In the genomic region with DNA sequence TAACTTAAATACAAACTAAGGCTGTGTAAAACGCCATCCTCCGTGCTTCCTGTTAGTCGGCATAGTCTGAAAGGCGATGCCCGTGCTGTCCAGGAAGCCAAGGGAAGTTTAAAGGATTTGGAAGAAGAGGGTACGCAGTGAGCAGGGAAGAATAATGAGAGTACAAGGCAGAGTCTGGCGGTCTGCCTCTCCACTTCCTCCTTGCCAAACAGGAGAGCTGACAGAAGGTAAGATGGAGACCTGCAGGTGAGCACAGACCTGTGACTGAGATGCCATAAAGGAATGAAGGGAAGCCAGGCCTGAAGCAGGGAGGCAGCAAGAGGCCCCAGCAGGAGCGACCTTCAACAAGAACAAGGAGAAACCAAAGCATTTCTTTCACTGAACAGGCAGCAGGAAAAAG, we compare ENCODE assay signal across 22 mouse cellular contexts. TPM values are rescaled to one million over a fixed set of nuclear protein-coding genes. Genes with fewer than 3 reads are reported as not detected.
DNase-seq lines count a peak whose midpoint lies in the region; ATAC-seq and TF ChIP-seq lines count a peak whose summit lies in the region.
"Had no signal": no experiment of that assay in that cellular context is flagged by ENCODE, and none has a peak within 500 bp of the region (broad histone marks: within the 10 kb centered on the region; RNA-seq: fewer than 3 reads in every experiment).

No protein-coding gene starts in this region.

- no peak for ATAC-seq in cerebellum, adult (ENCODE audit: insufficient number of reproducible peaks, low FRiP score, low TSS enrichment)
- no peak for ATAC-seq in heart, embryonic 11.5 days (replicated peaks; ENCODE audit: insufficient number of reproducible peaks, low FRiP score, low TSS enrichment)
- ATAC-seq in heart, embryonic 15.5 days (replicated peaks; ENCODE audit: insufficient number of reproducible peaks, insufficient read depth, low FRiP score, low read depth), result no peak
- ATAC-seq: CD4-positive, CD25-positive, alpha-beta regulatory T cell, adult 4 months; forebrain, embryonic 15.5 days; intestine, embryonic 15.5 days had no signal

- peak; percentile 23 to 40 for DNase-seq in cerebellum, adult 2 months
- no peak for DNase-seq in cerebellum, postnatal 4 days (ENCODE audit: low spot score in 2 of 2)
- DNase-seq in cerebellum, postnatal 36 days, result peak; percentile 23 to 32
- no peak for DNase-seq in heart, adult 11 months
- no peak for DNase-seq in heart, adult 2 months
- DNase-seq: adrenal gland, adult 8-10 months; adrenal gland, postnatal 36 days; B cell, adult 2 months; cerebellum, adult 11-12 months; gastrocnemius, postnatal 10 days; kidney, adult 18-20 months; kidney, postnatal 10 days had no signal

- H3K9ac ChIP-seq in heart, embryonic 11.5 days (ENCODE audit: low read depth, low read length), result peak overlapping the region; percentile 46; the same call in 1 of the 2 replicates
- H3K9ac ChIP-seq in heart, embryonic 15.5 days, result no peak overlapping the region
- no peak overlapping the region for H3K9ac ChIP-seq in heart, adult 2 months (ENCODE audit: low read depth, low read length)
- H3K9ac ChIP-seq: embryonic facial prominence, embryonic 13.5 days; hindbrain, embryonic 14.5 days; intestine, embryonic 15.5 days had no signal

- H3K36me3 ChIP-seq in heart, embryonic 11.5 days (ENCODE audit: control insufficient read depth, insufficient read depth, low read length), result peaks cover 25% of the 10 kb centered on the region
- peaks cover 21% of the 10 kb centered on the region for H3K36me3 ChIP-seq in heart, embryonic 15.5 days
- no peaks in the 10 kb centered on the region for H3K36me3 ChIP-seq in heart, adult 2 months (ENCODE audit: control insufficient read depth, insufficient read depth, low read length)
- H3K36me3 ChIP-seq: G1E had no signal

- WGBS in cerebellum, adult 2 months, result 60% methylated on average over 8 of the region's 8 CpGs
- WGBS in heart, embryonic 11.5 days (ENCODE audit: insufficient replicate concordance), result 90% methylated on average over 8 of the region's 8 CpGs
- WGBS in heart, embryonic 15.5 days, result 86% methylated on average over 8 of the region's 8 CpGs
- WGBS in heart, adult 2 months, result 90% methylated on average over 8 of the region's 8 CpGs

- no peaks in the 10 kb centered on the region for H3K9me3 ChIP-seq in heart, embryonic 11.5 days (replicated peaks; ENCODE audit: control insufficient read depth, low read length)
- H3K9me3 ChIP-seq in heart, embryonic 15.5 days (replicated peaks), result no peaks in the 10 kb centered on the region
- H3K9me3 ChIP-seq: embryonic facial prominence, embryonic 13.5 days; forebrain, embryonic 15.5 days; G1E; hindbrain, embryonic 10.5 days; intestine, embryonic 15.5 days had no signal

- no peak for TF ChIP-seq CTCF in cerebellum, adult 2 months (IDR thresholded peaks at IDR 0.05; ENCODE audit: borderline replicate concordance, insufficient read depth, low read depth, low read length)
- TF ChIP-seq CTCF in heart, adult 2 months (IDR thresholded peaks at IDR 0.05), result no peak

- H3K4me3 ChIP-seq in cerebellum, adult 2 months (replicated peaks; ENCODE audit: insufficient read depth, low read depth, low read length), result no peak overlapping the region
- H3K4me3 ChIP-seq in heart, embryonic 11.5 days (ENCODE audit: low read depth, low read length), result no peak overlapping the region
- no peak overlapping the region for H3K4me3 ChIP-seq in heart, embryonic 15.5 days
- no peak overlapping the region for H3K4me3 ChIP-seq in heart, adult 2 months
- H3K4me3 ChIP-seq: embryonic facial prominence, embryonic 13.5 days; forebrain, embryonic 15.5 days; hindbrain, embryonic 10.5 days; intestine, embryonic 15.5 days had no signal

- intact Hi-C loops in heart, adult 2 months (cut with DNase I), result no loop called here

- no peaks in the 10 kb centered on the region for H3K27me3 ChIP-seq in cerebellum, adult 2 months (ENCODE audit: control insufficient read depth, insufficient read depth, low read length)
- no peaks in the 10 kb centered on the region for H3K27me3 ChIP-seq in heart, embryonic 11.5 days (ENCODE audit: control insufficient read depth, insufficient read depth, low read length)
- H3K27me3 ChIP-seq in heart, embryonic 15.5 days, result no peaks in the 10 kb centered on the region
- H3K27me3 ChIP-seq in heart, adult 2 months (ENCODE audit: control insufficient read depth, insufficient read depth, low read length), result peaks cover 4% of the 10 kb centered on the region; the same call in 1 of the 2 replicates
- H3K27me3 ChIP-seq: embryonic facial prominence, embryonic 13.5 days; forebrain, embryonic 15.5 days; intestine, embryonic 15.5 days had no signal

- TF ChIP-seq EP300 in heart, adult 2 months (IDR thresholded peaks at IDR 0.05; ENCODE audit: insufficient read depth, low read depth, low read length), result no peak

- no peak for TF ChIP-seq POLR2A in cerebellum, adult 2 months (IDR thresholded peaks at IDR 0.05; ENCODE audit: borderline replicate concordance, insufficient read depth, low read length)
- TF ChIP-seq POLR2A in heart, adult 2 months (IDR thresholded peaks at IDR 0.05; ENCODE audit: insufficient read depth, low read depth, low read length), result no peak

- H3K4me1 ChIP-seq in cerebellum, adult 2 months (ENCODE audit: control insufficient read depth, insufficient read depth, low read length), result peaks cover 10% of the 10 kb centered on the region
- H3K4me1 ChIP-seq in heart, embryonic 11.5 days (ENCODE audit: control insufficient read depth, insufficient read depth, low read length), result peaks cover 58% of the 10 kb centered on the region
- peaks cover 73% of the 10 kb centered on the region for H3K4me1 ChIP-seq in heart, embryonic 15.5 days (replicated peaks)
- H3K4me1 ChIP-seq in heart, adult 2 months (ENCODE audit: control insufficient read depth, insufficient read depth, low read length), result peaks cover 3% of the 10 kb centered on the region; the same call in 1 of the 2 replicates

- H3K79me2 ChIP-seq in heart, adult 2 months (replicated peaks; ENCODE audit: control insufficient read depth, insufficient read depth, low read length), result no peaks in the 10 kb centered on the region

- no peak overlapping the region for H3K27ac ChIP-seq in cerebellum, adult 2 months (ENCODE audit: insufficient read depth, low read length)
- no peak overlapping the region; the same call in 1 of the 2 replicates for H3K27ac ChIP-seq in heart, embryonic 11.5 days (ENCODE audit: low read depth, low read length)
- peak overlapping the region; percentile 60 for H3K27ac ChIP-seq in heart, embryonic 15.5 days
- H3K27ac ChIP-seq in heart, adult 2 months, result no peak overlapping the region
- H3K27ac ChIP-seq: embryonic facial prominence, embryonic 13.5 days; forebrain, embryonic 15.5 days; hindbrain, embryonic 10.5 days; hindbrain, embryonic 14.5 days; intestine, embryonic 15.5 days had no signal

- H3K4me2 ChIP-seq in heart, embryonic 11.5 days, result no peak overlapping the region
- H3K4me2 ChIP-seq in heart, embryonic 15.5 days, result no peak overlapping the region
- H3K4me2 ChIP-seq: embryonic facial prominence, embryonic 13.5 days; forebrain, embryonic 15.5 days; hindbrain, embryonic 14.5 days; intestine, embryonic 15.5 days had no signal

RNA-seq across cellular contexts. Expression of a gene that starts 4.9 kb away (rescaled TPM):
- 3.0 TPM in 2 replicates for polyA plus RNA-seq in cerebellum, adult 2 months (2012; rRNA removed)
- polyA plus RNA-seq in heart, embryonic 11.5 days (2014; fragmentation: Nextera tagmentation; extraction: Ambion mirVana), result 66.2 and 75.8 TPM in 2 replicates
- 44.5 and 45.9 TPM in 2 replicates for polyA plus RNA-seq in heart, embryonic 15.5 days (2015; fragmentation: Nextera tagmentation; extraction: Ambion mirVana)
- total RNA-seq in heart, adult 2 months (2021), result under 1 TPM; 0.31 to 0.41 TPM
- 0.27 and 0.50 TPM in 2 replicates for polyA plus RNA-seq in heart, adult 2 months (2012; rRNA removed)
- polyA plus RNA-seq: G1E had no signal

RNA-seq across cellular contexts. Expression of a gene that starts 49.3 kb away (rescaled TPM):
- polyA plus RNA-seq in cerebellum, adult 2 months (2012; rRNA removed), result 50.1 and 50.7 TPM in 2 replicates
- 32.3 and 34.6 TPM in 2 replicates for polyA plus RNA-seq in heart, embryonic 11.5 days (2014; fragmentation: Nextera tagmentation; extraction: Ambion mirVana)
- 29.3 and 30.1 TPM in 2 replicates for polyA plus RNA-seq in heart, embryonic 15.5 days (2015; fragmentation: Nextera tagmentation; extraction: Ambion mirVana)
- total RNA-seq in heart, adult 2 months (2021), result 10 to 100 TPM; 27.7 to 28.0 TPM
- polyA plus RNA-seq in heart, adult 2 months (2012; rRNA removed), result 18.5 and 23.8 TPM in 2 replicates

RNA-seq across cellular contexts. Expression of a gene that starts 51.8 kb away (rescaled TPM):
- polyA plus RNA-seq in cerebellum, adult 2 months (2012; rRNA removed), result 24.0 and 24.3 TPM in 2 replicates
- 5.4 and 5.6 TPM in 2 replicates for polyA plus RNA-seq in heart, embryonic 11.5 days (2014; fragmentation: Nextera tagmentation; extraction: Ambion mirVana)
- 2.6 and 3.4 TPM in 2 replicates for polyA plus RNA-seq in heart, embryonic 15.5 days (2015; fragmentation: Nextera tagmentation; extraction: Ambion mirVana)
- 1 to 10 TPM; 4.2 to 4.7 TPM for total RNA-seq in heart, adult 2 months (2021)
- 4.6 and 6.6 TPM in 2 replicates for polyA plus RNA-seq in heart, adult 2 months (2012; rRNA removed)

Comparison
In these comparisons a context has a peak if more than half of its experiments do, and no peak if none do; other contexts are left out.
1. DNase-seq: peak in cerebellum, adult 2 months (2 of 2) and cerebellum, postnatal 36 days (2 of 2); none in cerebellum, postnatal 4 days (0 of 2), heart, adult 11 months (single experiment) and heart, adult 2 months (0 of 2).
2. RNA of a gene that starts 4.9 kb away (polyA plus RNA-seq): 66.2 to 75.8 TPM in heart, embryonic 11.5 days and 44.5 to 45.9 TPM in heart, embryonic 15.5 days; 3.0 TPM in cerebellum, adult 2 months and 0.27 to 0.50 TPM in heart, adult 2 months; every median in the first group is over 10 times any median in the second.